Mouse (Mus musculus) liver, postnatal 0 days (tissue): ENCODE measurements around the gene Zbtb7b.

ENCODE experiments used
- CTCF ChIP-seq: sonication (generic); IDR thresholded peaks from 2 replicates; pipeline ENCODE4 v1.5.1; 2016; ENCODE audit warnings: antibody characterized with exemption, low read depth
- EP300 ChIP-seq: IDR thresholded peaks from 2 replicates; pipeline ENCODE4 v1.6.1; 2016; ENCODE audit warnings: antibody characterized with exemption, low read depth, mild to moderate bottlenecking

- TF ChIP-seq CTCF: no peak
- TF ChIP-seq EP300: no peak
Observed at GRCm38 (mm10) chr3:89386438-89387420, 7.8 kb downstream of the Zbtb7b start.
